Mouse (Mus musculus): Measurements from ENCODE around the gene Fam189a1. TPM values are rescaled to one million over a fixed set of nuclear protein-coding genes. Genes with fewer than 3 reads are reported as not detected.

Gene Fam189a1
- polyA plus RNA-seq, 2 experiments = 0.02 TPM; not detected in 1

GRCm38 (mm10) chr7:64708176-64708575 lies 448.2 kb downstream of the Fam189a1 start:
- no peaks in the 10 kb centered on the region for H3K36me3 ChIP-seq (replicated peaks; ENCODE audit: control insufficient read depth, insufficient read depth, low read depth)
- H3K27me3 ChIP-seq (ENCODE audit: control insufficient read depth, insufficient read depth, low read length) = no peaks in the 10 kb centered on the region
- H3K4me3 ChIP-seq (ENCODE audit: insufficient read depth in 1 of 2, low read depth in 2 of 2, low read length in 2 of 2) = no peak overlapping the region
- no peaks in the 10 kb centered on the region for H3K9me3 ChIP-seq (ENCODE audit: control insufficient read depth, low read length)
- no peak overlapping the region for H3K9ac ChIP-seq (replicated peaks)
- TF ChIP-seq CTCF (IDR thresholded peaks at IDR 0.05; ENCODE audit: low read depth) (no peak), EP300 (IDR thresholded peaks at IDR 0.05; ENCODE audit: low read depth) (no peak)
- WGBS (ENCODE audit: insufficient replicate concordance) = 52% methylated on average over 4 of the region's 4 CpGs
- no peak for ATAC-seq (ENCODE audit: insufficient read depth)
- no peak overlapping the region for H3K27ac ChIP-seq
- H3K4me2 ChIP-seq (ENCODE audit: low read depth) = no peak overlapping the region
- DNase-seq (ENCODE audit: low read depth in 3 of 3, low spot score in 3 of 3) = no peak
- H3K4me1 ChIP-seq (replicated peaks; ENCODE audit: control insufficient read depth in 2 of 2, insufficient read depth in 2 of 2, low read length in 1 of 2) = no peaks in the 10 kb centered on the region

Small RNA genes lying within 50 kb of the gene (microRNA-seq; reads per million reads assigned to microRNA genes)
- not detected for gene Gm25249

Measured in liver, embryonic 14.5 days (tissue).